ENCODE assay signal across 25 mouse cellular contexts in the genomic region with DNA sequence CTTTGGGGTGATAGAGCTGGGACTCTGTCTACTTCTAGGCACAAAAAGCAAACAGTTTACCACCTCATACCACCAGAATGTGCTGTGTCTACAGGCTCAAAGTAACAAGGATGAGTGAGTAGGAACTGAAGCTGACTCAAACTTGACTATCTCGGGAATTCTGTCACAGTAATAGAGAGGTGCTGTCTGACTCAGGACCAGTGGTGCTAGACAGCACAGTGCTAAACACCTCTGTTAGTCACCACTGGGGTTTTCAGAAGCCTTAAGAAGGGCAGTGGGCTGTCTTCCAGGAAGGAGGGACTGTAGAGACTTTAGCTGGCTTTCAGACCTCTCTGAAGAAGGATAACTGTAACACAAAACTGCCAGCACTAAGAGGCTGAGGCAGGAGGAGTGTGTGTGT. TPM values are rescaled to one million over a fixed set of nuclear protein-coding genes. Genes with fewer than 3 reads are reported as not detected.
DNase-seq lines count a peak whose midpoint lies in the region; ATAC-seq and TF ChIP-seq lines count a peak whose summit lies in the region.
"Had no signal": no experiment of that assay in that cellular context is flagged by ENCODE, and none has a peak within 500 bp of the region (broad histone marks: within the 10 kb centered on the region; RNA-seq: fewer than 3 reads in every experiment).

No protein-coding gene starts in this region.

- no peak overlapping the region for H3K4me3 ChIP-seq in liver, embryonic 11.5 days (ENCODE audit: low read depth, low read length)
- H3K4me3 ChIP-seq in liver, embryonic 12.5 days = no peak overlapping the region
- H3K4me3 ChIP-seq: embryonic facial prominence, embryonic 12.5 days; embryonic facial prominence, embryonic 15.5 days; forebrain, embryonic 10.5 days; forebrain, embryonic 13.5 days; hindbrain, embryonic 10.5 days; hindbrain, embryonic 13.5 days; intestine, embryonic 15.5 days had no signal

- no peak overlapping the region for H3K9ac ChIP-seq in liver, embryonic 11.5 days (ENCODE audit: low read depth, low read length)
- H3K9ac ChIP-seq in liver, embryonic 12.5 days = no peak overlapping the region
- H3K9ac ChIP-seq: embryonic facial prominence, embryonic 12.5 days; embryonic facial prominence, embryonic 15.5 days; forebrain, embryonic 13.5 days; hindbrain, embryonic 13.5 days; intestine, embryonic 15.5 days had no signal

- peak overlapping the region; percentile 54; the same call in 1 of the 2 replicates for H3K27ac ChIP-seq in liver, embryonic 11.5 days (ENCODE audit: low read depth, low read length)
- H3K27ac ChIP-seq in liver, embryonic 12.5 days = no peak overlapping the region
- H3K27ac ChIP-seq: embryonic facial prominence, embryonic 12.5 days; embryonic facial prominence, embryonic 15.5 days; forebrain, embryonic 10.5 days; forebrain, embryonic 13.5 days; hindbrain, embryonic 10.5 days; hindbrain, embryonic 13.5 days; intestine, embryonic 15.5 days had no signal

- peaks cover 30% of the 10 kb centered on the region for H3K4me1 ChIP-seq in liver, embryonic 11.5 days (replicated peaks; ENCODE audit: control insufficient read depth, insufficient read depth, low read length)
- peaks cover 53% of the 10 kb centered on the region for H3K4me1 ChIP-seq in liver, embryonic 12.5 days
- H3K4me1 ChIP-seq: embryonic facial prominence, embryonic 15.5 days; forebrain, embryonic 10.5 days; forebrain, embryonic 13.5 days; hindbrain, embryonic 10.5 days; hindbrain, embryonic 13.5 days had no signal

- 73% methylated on average over 1 of the region's 1 CpGs for WGBS in liver, embryonic 11.5 days
- WGBS in liver, embryonic 12.5 days (ENCODE audit: insufficient replicate concordance) = 50% methylated on average over 1 of the region's 1 CpGs

- H3K27me3 ChIP-seq in liver, embryonic 11.5 days (replicated peaks; ENCODE audit: control insufficient read depth, insufficient read depth, low read length) = no peaks in the 10 kb centered on the region
- no peaks in the 10 kb centered on the region for H3K27me3 ChIP-seq in liver, embryonic 12.5 days (replicated peaks)
- H3K27me3 ChIP-seq in Patski = no peaks in the 10 kb centered on the region
- H3K27me3 ChIP-seq: embryonic facial prominence, embryonic 12.5 days; embryonic facial prominence, embryonic 15.5 days; forebrain, embryonic 13.5 days; hindbrain, embryonic 13.5 days; intestine, embryonic 15.5 days had no signal

- no peaks in the 10 kb centered on the region for H3K9me3 ChIP-seq in liver, embryonic 11.5 days (ENCODE audit: control insufficient read depth, low read length)
- H3K9me3 ChIP-seq in liver, embryonic 12.5 days (replicated peaks) = no peaks in the 10 kb centered on the region
- H3K9me3 ChIP-seq: embryonic facial prominence, embryonic 12.5 days; embryonic facial prominence, embryonic 15.5 days; forebrain, embryonic 13.5 days; hindbrain, embryonic 13.5 days; intestine, embryonic 15.5 days had no signal

- DNase-seq in liver, embryonic 11.5 days (ENCODE audit: low spot score) = no peak
- DNase-seq in Patski (ENCODE audit: low read depth, low spot score) = peak; percentile 76
- DNase-seq in layer of hippocampus, postnatal 36 days = no peak
- DNase-seq in embryo, embryonic 9.5 days (ENCODE audit: extremely low spot score) = no peak
- DNase-seq: adrenal gland, adult 2 months; adrenal gland, postnatal 14 days; cerebellum, adult 11-12 months; cerebellum, adult 8-10 months; cerebellum, postnatal 10 days; gastrocnemius, postnatal 10 days; gastrocnemius, postnatal 36 days; kidney, adult 11 months had no signal

- H3K36me3 ChIP-seq in liver, embryonic 11.5 days (ENCODE audit: control insufficient read depth, insufficient read depth, low read length) = no peaks in the 10 kb centered on the region
- no peaks in the 10 kb centered on the region for H3K36me3 ChIP-seq in liver, embryonic 12.5 days
- H3K36me3 ChIP-seq: embryonic facial prominence, embryonic 12.5 days; embryonic facial prominence, embryonic 15.5 days; hindbrain, embryonic 10.5 days; intestine, embryonic 15.5 days had no signal

- no peak for TF ChIP-seq CTCF in Patski (IDR thresholded peaks at IDR 0.05)

- no peak for ATAC-seq in liver, embryonic 11.5 days (replicated peaks; ENCODE audit: low FRiP score)
- ATAC-seq in liver, embryonic 12.5 days = no peak
- ATAC-seq in Patski = peak; percentile 71
- ATAC-seq in erythroblast, adult 5-6 weeks (replicated peaks; ENCODE audit: low FRiP score, poor library complexity, severe bottlenecking) = 0 out of 2 replicates have a peak, but pooled peaks have one; percentile 18
- ATAC-seq: CD4-positive, CD25-positive, alpha-beta regulatory T cell, adult 4 months; forebrain, embryonic 13.5 days; forebrain, embryonic 16.5 days; hindbrain, embryonic 16.5 days; intestine, embryonic 15.5 days had no signal

- H3K4me2 ChIP-seq in liver, embryonic 11.5 days = no peak overlapping the region
- no peak overlapping the region for H3K4me2 ChIP-seq in liver, embryonic 12.5 days
- H3K4me2 ChIP-seq: embryonic facial prominence, embryonic 12.5 days; embryonic facial prominence, embryonic 15.5 days; forebrain, embryonic 13.5 days; heart, embryonic 11.5 days; hindbrain, embryonic 13.5 days; intestine, embryonic 15.5 days had no signal

- POLR2A ChIA-PET in Patski (lab: Charles Lee) = interaction anchor here (0.6 kb wide), 1 partner anchor 19 kb away, joined by 4 read pairs; no protein-coding TSS in a partner anchor

- in situ Hi-C loops in Patski (cut with MboI; ENCODE audit: low pct_unique_long_range_greater_than_20kb) = no loop called here

- CTCF ChIA-PET in Patski (lab: Charles Lee) = no interaction called here

RNA-seq across cellular contexts. Expression of a gene that starts 24.3 kb away (rescaled TPM):
- 19.0 and 23.7 TPM in 2 replicates for polyA plus RNA-seq in liver, embryonic 11.5 days (2014; fragmentation: Nextera tagmentation; extraction: Ambion mirVana)
- 13.6 and 13.9 TPM in 2 replicates for polyA plus RNA-seq in liver, embryonic 12.5 days (2016; fragmentation: Nextera tagmentation; extraction: Ambion mirVana)
- 14.1 TPM for polyA plus RNA-seq in Patski (2021)
- total RNA-seq in erythroblast, adult 5-6 weeks (2015; ENCODE audit: low replicate concordance) = 1.5 and 1.9 TPM in 2 replicates
- 1.5 and 5.7 TPM in 2 replicates for total RNA-seq in erythroblast, adult 5-6 weeks (2017; ENCODE audit: low replicate concordance)
- total RNA-seq in layer of hippocampus, postnatal 36 days (2021) = 10 to 100 TPM; 34.5 to 37.9 TPM

RNA-seq across cellular contexts. Expression of a gene that starts 55.4 kb away (rescaled TPM):
- 22.6 TPM in 2 replicates for polyA plus RNA-seq in liver, embryonic 11.5 days (2014; fragmentation: Nextera tagmentation; extraction: Ambion mirVana)
- 14.7 and 15.2 TPM in 2 replicates for polyA plus RNA-seq in liver, embryonic 12.5 days (2016; fragmentation: Nextera tagmentation; extraction: Ambion mirVana)
- polyA plus RNA-seq in Patski (2021) = 45.2 TPM
- total RNA-seq in erythroblast, adult 5-6 weeks (2015; ENCODE audit: low replicate concordance) = 4.4 and 6.3 TPM in 2 replicates
- 9.1 and 15.9 TPM in 2 replicates for total RNA-seq in erythroblast, adult 5-6 weeks (2017; ENCODE audit: low replicate concordance)
- total RNA-seq in layer of hippocampus, postnatal 36 days (2021) = 10 to 100 TPM; 54.5 to 59.8 TPM

Comparison
In these comparisons a context has a peak if more than half of its experiments do, and no peak if none do; other contexts are left out.
1. ATAC-seq: peak in Patski (single experiment) and erythroblast, adult 5-6 weeks (single experiment); none in liver, embryonic 11.5 days (single experiment) and liver, embryonic 12.5 days (single experiment).